Mouse (Mus musculus): ENCODE measurements at regions not wholly inside any gene's neighbourhood (a gene's known extent, or its start where the extent isn't known, plus 50 kb on each side); places are given as distances from the start of the nearest gene placed in this dataset.
A peak's percentile ranks its signal among the peaks of the same experiment; 100 is the strongest.

DNA sequence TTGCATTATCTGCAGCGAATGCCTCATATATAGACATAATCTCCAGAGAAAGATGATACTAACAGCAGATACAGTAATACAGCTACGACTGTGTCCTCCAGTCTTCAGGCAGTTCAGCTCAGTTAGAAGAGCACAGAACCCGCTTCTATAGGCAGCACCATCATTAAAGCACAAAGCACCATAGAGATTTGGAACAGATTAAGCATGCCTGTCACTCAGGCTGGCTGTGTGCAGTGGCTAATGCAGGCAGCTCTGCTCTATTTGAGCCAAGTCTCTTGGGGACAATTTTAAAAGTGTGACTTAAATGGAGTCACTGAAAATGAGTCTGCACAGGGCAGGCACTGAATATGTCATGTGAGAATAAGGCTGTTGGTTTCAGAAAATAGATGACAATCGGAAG, 1660.7 kb upstream of the Flrt2 start:
- no peak for ATAC-seq
- Histone ChIP-seq H3K4me1 (replicated peaks) (no peaks in the 10 kb centered on the region), H3K27ac (no peak overlapping the region), H3K4me3 (replicated peaks) (no peak overlapping the region), H3K9ac (no peak overlapping the region), H3K36me3 (no peaks in the 10 kb centered on the region), H3K9me3 (no peaks in the 10 kb centered on the region), H3K4me2 (replicated peaks) (no peak overlapping the region), H3K27me3 (replicated peaks) (no peaks in the 10 kb centered on the region)
- 84% methylated on average over 4 of the region's 4 CpGs for WGBS

DNA sequence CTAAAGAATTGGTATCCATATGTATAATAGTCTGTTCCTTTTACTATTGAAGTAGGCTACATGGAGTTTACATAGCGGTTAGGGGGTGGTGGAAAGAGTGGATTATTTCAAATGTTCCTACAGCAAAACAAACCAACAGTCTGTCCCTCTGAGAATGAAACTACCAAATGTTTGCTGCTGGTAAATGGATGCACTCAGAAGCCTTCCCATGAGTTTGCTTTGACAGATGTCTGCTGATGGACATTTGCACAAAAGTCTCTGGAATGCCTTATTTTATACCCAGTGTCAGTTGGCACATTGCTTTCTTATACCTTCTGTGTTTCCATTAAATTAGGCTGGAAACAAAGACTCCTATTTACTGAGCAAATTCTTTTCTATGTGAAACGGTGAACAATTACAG, 1644.1 kb upstream of the Flrt2 start:
- H3K4me2 ChIP-seq (replicated peaks) = no peak overlapping the region
- 84% methylated on average over 2 of the region's 2 CpGs for WGBS
- H3K36me3 ChIP-seq = no peaks in the 10 kb centered on the region
- H3K9ac ChIP-seq = no peak overlapping the region
- H3K27me3 ChIP-seq (replicated peaks) = no peaks in the 10 kb centered on the region
- H3K4me3 ChIP-seq (replicated peaks) = no peak overlapping the region
- no peaks in the 10 kb centered on the region for H3K9me3 ChIP-seq
- H3K4me1 ChIP-seq (replicated peaks) = no peaks in the 10 kb centered on the region
- no peak for ATAC-seq
- H3K27ac ChIP-seq = no peak overlapping the region

DNA sequence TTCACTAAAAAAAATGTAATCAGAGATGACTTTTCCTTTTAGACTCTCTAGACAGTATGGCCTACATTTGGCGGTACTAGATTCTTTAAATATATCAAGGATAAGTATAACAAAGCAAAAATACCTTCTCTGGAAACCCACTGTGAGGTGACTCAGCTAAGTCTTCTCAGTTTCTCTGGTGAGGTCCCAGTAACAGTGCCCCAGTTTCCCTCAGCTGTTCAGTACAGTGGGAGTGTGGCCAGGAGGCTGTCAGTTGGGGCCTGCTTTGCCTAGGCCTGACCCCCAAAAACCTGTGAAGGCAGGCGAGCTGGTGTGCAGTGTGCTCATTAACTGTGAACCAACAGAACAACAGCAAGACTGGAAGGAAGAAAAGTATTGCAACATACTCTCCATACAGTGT, 1634.3 kb upstream of the Flrt2 start:
- no peaks in the 10 kb centered on the region for H3K36me3 ChIP-seq
- no peak overlapping the region for H3K4me3 ChIP-seq (replicated peaks)
- no peak for ATAC-seq
- WGBS = 93% methylated on average over 2 of the region's 2 CpGs
- no peak overlapping the region for H3K9ac ChIP-seq
- no peaks in the 10 kb centered on the region for H3K4me1 ChIP-seq (replicated peaks)
- no peaks in the 10 kb centered on the region for H3K9me3 ChIP-seq
- H3K27me3 ChIP-seq (replicated peaks) = no peaks in the 10 kb centered on the region
- no peak overlapping the region for H3K4me2 ChIP-seq (replicated peaks)
- no peak overlapping the region for H3K27ac ChIP-seq

DNA sequence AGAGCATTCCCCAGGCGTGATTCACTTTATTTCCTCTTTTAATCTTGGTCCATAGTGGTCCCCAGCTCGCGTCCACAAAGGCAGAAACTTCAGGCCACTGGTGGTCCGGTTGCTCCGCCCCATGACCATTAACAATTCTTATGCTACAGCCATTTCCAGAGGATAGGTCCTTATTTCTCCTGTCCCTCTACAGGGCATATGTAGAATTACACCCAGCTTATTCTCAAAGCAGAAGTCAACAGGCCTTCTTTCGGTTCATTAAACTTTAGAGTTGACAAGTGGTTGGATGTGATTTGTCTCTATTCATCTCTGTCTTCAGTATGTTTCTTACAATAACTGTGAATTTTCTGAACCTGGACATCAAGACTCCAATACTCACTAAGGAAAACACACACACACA, 1632.4 kb upstream of the Flrt2 start:
- Histone ChIP-seq H3K9ac (no peak overlapping the region), H3K36me3 (no peaks in the 10 kb centered on the region), H3K27ac (no peak overlapping the region), H3K4me2 (replicated peaks) (no peak overlapping the region), H3K27me3 (replicated peaks) (no peaks in the 10 kb centered on the region), H3K4me3 (replicated peaks) (no peak overlapping the region), H3K9me3 (no peaks in the 10 kb centered on the region), H3K4me1 (replicated peaks) (no peaks in the 10 kb centered on the region)
- ATAC-seq = no peak
- 80% methylated on average over 6 of the region's 6 CpGs for WGBS

DNA sequence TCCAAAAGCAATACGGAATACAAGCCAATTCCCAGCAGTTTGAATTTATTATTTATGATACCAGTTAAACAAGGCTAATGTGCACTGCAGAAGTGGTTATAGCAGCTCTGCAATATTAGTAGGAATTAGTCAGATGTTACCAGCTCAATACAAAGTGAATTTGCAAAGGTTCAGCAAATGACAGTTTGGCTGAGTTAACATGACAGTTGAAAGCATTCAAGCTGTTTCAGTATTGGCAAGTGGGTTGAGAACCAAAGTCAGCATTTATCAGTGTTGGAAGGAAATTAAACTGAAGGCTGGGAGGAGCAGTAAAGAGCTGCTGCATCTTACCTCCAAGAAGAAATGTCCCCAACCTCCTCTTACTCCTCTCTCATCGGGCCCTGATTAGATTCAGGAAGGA, 1631.7 kb upstream of the Flrt2 start:
- 66% methylated on average over 2 of the region's 2 CpGs for WGBS
- ATAC-seq = no peak

DNA sequence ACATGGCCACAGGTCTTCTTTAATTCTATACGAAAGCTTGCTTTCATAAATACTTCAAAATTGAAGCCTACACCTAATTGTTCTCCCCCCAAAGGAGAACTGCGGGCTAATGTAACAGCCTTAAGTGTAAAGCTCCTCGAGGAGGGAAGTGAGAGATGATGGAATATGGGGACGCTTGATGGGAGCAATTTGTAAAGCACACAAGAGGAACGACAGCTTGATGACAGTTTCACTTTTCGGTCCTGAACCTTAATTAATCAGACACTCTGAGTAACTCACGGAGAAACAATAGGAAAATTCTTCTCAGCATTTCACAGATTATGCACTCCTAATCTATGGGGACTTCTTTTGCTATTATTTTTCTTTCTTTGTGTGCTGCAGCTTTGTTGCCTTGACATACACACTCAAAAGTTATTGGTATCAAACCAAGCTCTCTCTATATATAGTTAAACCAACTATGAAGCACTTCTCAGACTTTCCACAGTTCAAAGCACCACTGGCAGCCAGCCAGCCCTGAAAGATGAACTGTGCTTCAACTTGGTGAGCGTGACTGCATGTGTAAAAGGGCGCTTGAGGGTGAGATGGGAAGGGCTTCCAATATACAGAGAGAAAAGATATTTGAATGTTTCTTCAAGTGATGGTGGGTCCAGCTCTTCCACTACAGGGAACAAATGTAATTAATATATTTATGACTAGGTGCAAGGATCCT, 1625.4 kb upstream of the Flrt2 start:
- H3K4me1 ChIP-seq (replicated peaks) = no peaks in the 10 kb centered on the region
- H3K4me2 ChIP-seq (replicated peaks) = no peak overlapping the region
- H3K27me3 ChIP-seq (replicated peaks) = no peaks in the 10 kb centered on the region
- no peak overlapping the region for H3K4me3 ChIP-seq (replicated peaks)
- H3K9ac ChIP-seq = no peak overlapping the region
- no peaks in the 10 kb centered on the region for H3K36me3 ChIP-seq
- 66% methylated on average over 9 of the region's 9 CpGs for WGBS
- no peaks in the 10 kb centered on the region for H3K9me3 ChIP-seq
- H3K27ac ChIP-seq = no peak overlapping the region
- no peak for ATAC-seq

More for the DNA sequence above, 1631.7 kb upstream of the Flrt2 start:
- Histone ChIP-seq H3K27me3 (replicated peaks) (no peaks in the 10 kb centered on the region), H3K9me3 (no peaks in the 10 kb centered on the region), H3K4me1 (replicated peaks) (no peaks in the 10 kb centered on the region), H3K27ac (no peak overlapping the region), H3K36me3 (no peaks in the 10 kb centered on the region), H3K4me3 (replicated peaks) (no peak overlapping the region), H3K9ac (no peak overlapping the region), H3K4me2 (replicated peaks) (no peak overlapping the region)

DNA sequence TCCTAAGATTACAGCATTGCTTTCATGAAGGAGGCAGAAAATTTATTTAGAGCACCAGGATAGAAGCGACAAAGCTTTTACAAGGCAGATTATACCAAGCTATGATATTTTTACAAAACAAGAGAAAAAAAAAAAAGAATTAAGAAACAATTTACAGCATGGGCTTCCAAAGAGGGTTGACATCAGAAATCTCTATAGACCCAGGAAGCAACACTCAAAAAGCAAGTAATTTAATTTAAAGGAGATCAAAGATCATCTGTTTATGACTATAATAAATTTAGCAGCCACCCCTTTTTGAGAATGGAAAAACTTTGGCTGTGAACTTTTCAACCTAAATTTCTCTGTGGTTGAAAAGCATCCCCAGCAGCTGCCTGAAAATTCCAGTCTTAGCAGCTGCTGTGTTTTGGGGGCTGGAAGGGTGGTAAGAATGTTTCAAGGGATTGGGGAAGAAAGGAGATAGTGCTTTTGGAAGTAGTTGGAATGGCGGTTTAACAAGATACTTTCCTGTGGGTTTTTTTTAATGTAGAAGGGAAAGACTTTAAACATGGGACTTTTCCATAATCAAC, 1621.0 kb upstream of the Flrt2 start:
- WGBS = 50% methylated on average over 2 of the region's 2 CpGs
- ATAC-seq = no peak

DNA sequence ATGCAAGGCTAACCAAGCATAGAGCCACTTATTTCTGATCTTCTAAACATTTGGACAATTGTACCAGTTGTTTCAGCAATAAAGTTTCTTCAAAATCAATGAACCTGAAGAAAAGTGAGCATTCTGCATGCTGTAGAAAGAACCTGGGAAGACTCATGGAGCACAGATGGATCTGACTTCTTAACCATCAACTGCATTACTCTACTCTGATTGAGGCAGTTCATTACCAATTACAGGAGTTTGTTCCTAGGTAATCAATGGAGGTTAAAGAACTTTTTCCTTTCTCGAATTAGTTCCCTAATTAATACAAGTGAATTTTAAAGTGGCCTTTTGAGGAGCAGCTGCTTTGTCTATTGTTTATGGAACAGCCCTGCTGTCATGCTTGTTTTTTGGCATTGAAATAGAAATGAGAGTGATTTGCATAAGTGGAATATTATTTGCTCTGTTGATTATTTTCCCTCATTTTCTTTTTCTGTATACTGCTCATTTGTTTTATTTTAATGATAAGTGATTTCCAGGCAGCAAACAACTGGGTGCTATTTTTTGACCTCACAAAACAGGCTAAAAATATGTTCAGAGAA, 1586.4 kb upstream of the Flrt2 start:
- Histone ChIP-seq H3K4me3 (replicated peaks) (no peak overlapping the region), H3K4me1 (replicated peaks) (no peaks in the 10 kb centered on the region), H3K36me3 (no peaks in the 10 kb centered on the region), H3K4me2 (replicated peaks) (no peak overlapping the region), H3K27ac (no peak overlapping the region), H3K9me3 (no peaks in the 10 kb centered on the region), H3K27me3 (replicated peaks) (no peaks in the 10 kb centered on the region), H3K9ac (no peak overlapping the region)
- WGBS = 65% methylated on average over 1 of the region's 1 CpGs
- no peak for ATAC-seq

More for the DNA sequence above, 1621.0 kb upstream of the Flrt2 start:
- no peaks in the 10 kb centered on the region for H3K4me1 ChIP-seq (replicated peaks)
- no peaks in the 10 kb centered on the region for H3K27me3 ChIP-seq (replicated peaks)
- no peaks in the 10 kb centered on the region for H3K36me3 ChIP-seq
- H3K9me3 ChIP-seq = no peaks in the 10 kb centered on the region
- no peak overlapping the region for H3K9ac ChIP-seq
- no peak overlapping the region for H3K4me3 ChIP-seq (replicated peaks)
- no peak overlapping the region for H3K4me2 ChIP-seq (replicated peaks)
- no peak overlapping the region for H3K27ac ChIP-seq

DNA sequence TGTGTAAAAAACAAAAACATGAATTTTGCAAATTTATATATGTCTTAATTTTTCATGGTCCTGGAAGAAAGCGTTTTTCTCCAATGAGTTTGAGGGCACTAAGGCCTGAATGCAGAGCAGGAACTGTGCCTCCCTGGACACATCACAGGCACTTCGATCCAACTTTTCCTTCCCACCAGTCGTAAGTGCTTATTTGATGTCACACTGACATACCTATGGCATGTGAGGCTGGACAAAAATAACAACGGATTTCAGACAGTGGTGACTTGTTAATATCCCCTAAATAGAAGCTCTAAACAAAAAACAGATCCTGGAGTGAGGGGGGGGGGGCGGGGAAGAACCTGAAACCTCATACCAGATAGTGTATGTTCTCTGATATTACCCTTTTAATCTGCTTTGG, 1541.9 kb upstream of the Flrt2 start:
- Histone ChIP-seq H3K27ac (no peak overlapping the region), H3K4me1 (replicated peaks) (no peaks in the 10 kb centered on the region), H3K4me2 (replicated peaks) (no peak overlapping the region), H3K4me3 (replicated peaks) (no peak overlapping the region), H3K9ac (no peak overlapping the region), H3K9me3 (no peaks in the 10 kb centered on the region), H3K27me3 (replicated peaks) (no peaks in the 10 kb centered on the region), H3K36me3 (no peaks in the 10 kb centered on the region)
- WGBS = 74% methylated on average over 5 of the region's 5 CpGs
- ATAC-seq = no peak

DNA sequence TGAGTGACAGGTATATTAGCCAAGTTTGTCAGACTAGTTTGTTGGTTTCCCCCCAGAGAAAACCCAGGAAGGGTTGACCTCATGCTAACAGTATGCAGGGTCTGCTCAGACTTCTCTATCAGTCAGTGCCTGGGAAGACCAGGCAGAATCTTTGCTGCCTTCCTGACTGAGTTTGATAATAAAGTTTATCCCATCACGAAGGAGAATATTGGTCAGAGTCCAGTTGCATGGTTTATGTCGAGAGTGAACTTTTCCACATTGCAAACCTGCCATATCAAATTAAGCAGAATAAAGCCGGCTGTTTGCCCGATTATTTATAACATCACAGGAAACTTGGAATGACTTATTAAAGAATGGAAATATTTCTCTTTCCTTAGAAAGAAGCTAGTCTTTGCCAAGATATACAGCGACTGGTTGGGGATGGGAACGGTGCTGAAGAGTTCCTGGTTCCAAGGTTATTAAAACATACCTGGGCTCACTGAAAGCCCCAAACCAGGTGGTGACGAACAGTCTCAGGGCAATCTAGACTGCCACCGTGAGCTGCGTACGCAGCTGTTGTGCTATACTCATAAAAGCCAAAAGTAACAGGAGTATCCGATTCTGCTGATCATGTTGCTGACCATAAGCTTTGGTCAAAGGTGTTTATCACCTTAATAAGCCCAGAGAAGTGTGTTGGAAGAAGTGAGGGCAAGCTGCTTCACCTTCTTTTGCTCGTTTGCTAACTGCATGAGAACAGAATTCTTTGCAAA, 1536.7 kb upstream of the Flrt2 start:
- no peaks in the 10 kb centered on the region for H3K9me3 ChIP-seq
- H3K27ac ChIP-seq = no peak overlapping the region
- peak; percentile 78 for ATAC-seq
- 47% methylated on average over 12 of the region's 12 CpGs for WGBS
- H3K4me3 ChIP-seq (replicated peaks) = no peak overlapping the region
- no peaks in the 10 kb centered on the region for H3K27me3 ChIP-seq (replicated peaks)
- no peak overlapping the region for H3K9ac ChIP-seq
- no peak overlapping the region for H3K4me2 ChIP-seq (replicated peaks)
- H3K36me3 ChIP-seq = no peaks in the 10 kb centered on the region
- no peaks in the 10 kb centered on the region for H3K4me1 ChIP-seq (replicated peaks)

DNA sequence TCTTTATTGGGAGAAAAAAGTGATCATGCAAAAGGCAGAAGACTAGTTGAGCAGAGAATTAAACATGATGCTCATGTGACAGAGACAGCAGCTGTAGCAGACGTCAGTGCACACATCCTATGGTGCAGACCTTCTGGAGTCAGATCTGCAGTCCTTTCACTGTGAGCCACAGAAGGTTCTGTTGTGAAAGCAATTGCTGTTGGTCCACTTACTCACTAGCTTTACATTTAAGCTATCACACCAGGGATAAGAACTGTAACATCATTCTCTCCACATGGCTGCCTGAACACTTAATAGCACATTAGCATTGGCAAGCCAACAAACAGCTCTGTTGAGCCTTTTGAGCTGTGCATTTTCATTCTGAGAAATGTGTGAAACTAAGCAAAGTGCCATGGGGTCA, 1509.7 kb upstream of the Flrt2 start:
- WGBS = 32% methylated on average over 1 of the region's 1 CpGs
- Histone ChIP-seq H3K4me2 (replicated peaks) (no peak overlapping the region), H3K4me3 (replicated peaks) (no peak overlapping the region), H3K36me3 (no peaks in the 10 kb centered on the region), H3K27ac (no peak overlapping the region), H3K9me3 (no peaks in the 10 kb centered on the region), H3K9ac (no peak overlapping the region), H3K27me3 (replicated peaks) (no peaks in the 10 kb centered on the region), H3K4me1 (replicated peaks) (no peaks in the 10 kb centered on the region)
- ATAC-seq = no peak

DNA sequence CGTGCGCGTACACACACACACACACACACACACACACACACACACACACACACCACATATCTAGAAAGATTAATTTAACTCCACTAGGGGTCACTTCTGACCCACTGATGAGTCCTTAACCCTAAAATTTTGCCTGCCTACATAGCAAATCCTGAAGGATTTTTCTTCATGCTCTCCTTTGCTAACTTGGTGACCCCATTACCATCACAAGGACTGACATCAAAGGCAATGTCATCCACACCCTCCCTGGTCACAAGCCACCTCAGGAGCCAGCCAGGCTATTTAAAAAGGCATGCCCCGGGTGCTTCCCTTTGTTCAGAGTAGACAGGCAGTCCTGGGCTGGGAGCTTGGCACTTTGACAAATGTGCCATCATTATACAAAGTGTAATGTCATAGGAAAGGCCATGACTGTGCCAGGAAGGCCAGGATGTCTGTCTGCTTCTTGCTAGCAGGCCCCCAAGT, 1501.4 kb upstream of the Flrt2 start:
- H3K4me3 ChIP-seq (replicated peaks) = no peak overlapping the region
- no peak overlapping the region for H3K27ac ChIP-seq
- ATAC-seq = no peak
- no peaks in the 10 kb centered on the region for H3K36me3 ChIP-seq
- H3K9ac ChIP-seq = no peak overlapping the region
- 71% methylated on average over 4 of the region's 4 CpGs for WGBS
- no peaks in the 10 kb centered on the region for H3K27me3 ChIP-seq (replicated peaks)
- H3K4me1 ChIP-seq (replicated peaks) = no peaks in the 10 kb centered on the region
- no peaks in the 10 kb centered on the region for H3K9me3 ChIP-seq
- no peak overlapping the region for H3K4me2 ChIP-seq (replicated peaks)
